Mouse (Mus musculus) heart, embryonic 10.5 days (tissue): ENCODE results near the gene Clec4f. TPM values are rescaled to one million over a fixed set of nuclear protein-coding genes. Genes with fewer than 3 reads are reported as not detected.
A peak's percentile ranks its signal among the peaks of the same experiment; 100 is the strongest.

Source experiments
- DNase-seq: peaks from one replicate; pipeline ENCODE4 v3.0.0-alpha.2; 2017; ENCODE audit warnings: low spot score
- H3K27ac ChIP-seq: fragments of 300-500 bp; sonication (generic); 2 replicates; pipeline ENCODE4 v1.5.1; 2016; ENCODE audit warnings: mild to moderate bottlenecking
- H3K27me3 ChIP-seq: fragments of 300-500 bp; sonication (generic); 2 replicates; pipeline ENCODE4 v1.6.1; 2016; ENCODE audit warnings: mild to moderate bottlenecking; ENCODE audit not compliant: poor library complexity, insufficient read depth, severe bottlenecking
- H3K36me3 ChIP-seq: fragments of 300-500 bp; sonication (generic); 2 replicates; pipeline ENCODE4 v1.6.1; 2016; ENCODE audit warnings: mild to moderate bottlenecking, moderate library complexity
- H3K4me1 ChIP-seq: fragments of 300-500 bp; sonication (generic); 2 replicates; pipeline ENCODE4 v1.6.1; 2016; ENCODE audit warnings: mild to moderate bottlenecking
- H3K4me3 ChIP-seq: fragments of 300-500 bp; sonication (generic); 2 replicates; pipeline ENCODE4 v1.5.1; 2016; ENCODE audit warnings: mild to moderate bottlenecking, moderate library complexity
- H3K9me3 ChIP-seq: fragments of 300-500 bp; sonication (generic); 2 replicates; pipeline ENCODE4 v1.6.1; 2016; ENCODE audit warnings: mild to moderate bottlenecking, moderate library complexity
- WGBS: fragments of 180-500 bp; shearing (Covaris S2); methylation state at CpG from one replicate; pipeline ENCODE4 v1.1.7; 2016; 5-methylcytosine and 5-hydroxymethylcytosine counted together
- polyA plus RNA-seq: library from polyadenylated mRNA; unstranded; fragments of >200 nt; fragmentation: Nextera tagmentation; extraction: Ambion mirVana; gene quantifications from 2 replicates; pipeline ENCODE4 v1.2.1, GENCODE M21; 2016

Clec4f gene
- not detected in 2 replicates for polyA plus RNA-seq

DNA sequence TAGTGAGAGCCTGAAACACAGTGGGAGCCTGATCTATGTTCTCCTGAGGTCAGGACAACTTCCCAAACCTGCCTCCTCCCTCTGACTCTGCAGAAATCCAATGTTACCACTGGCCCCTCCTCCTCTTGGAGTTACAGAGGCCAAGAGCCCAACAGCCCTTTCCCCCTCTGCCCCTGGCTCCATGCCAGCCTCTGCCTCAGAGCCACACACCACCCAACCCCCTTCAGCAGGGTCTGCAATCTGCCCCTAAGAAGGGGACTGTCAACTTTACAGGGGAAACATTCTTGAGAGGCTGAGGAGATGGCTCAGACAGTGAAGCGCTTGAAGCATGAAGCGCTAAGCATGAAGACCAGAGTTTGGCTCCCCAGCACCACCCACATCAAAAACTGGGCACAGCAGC lies at the start of gene Clec4f:
Clec4f (minus strand) TSS at position 101 of the 400 bp plus-strand sequence.
- DNase-seq: no peak
- WGBS: 92% methylated on average over 2 of the region's 2 CpGs
- H3K36me3 ChIP-seq: no peaks in the 10 kb centered on the region
- H3K27me3 ChIP-seq: peaks cover 3% of the 10 kb centered on the region; the same call in 1 of the 2 replicates
- H3K9me3 ChIP-seq: no peaks in the 10 kb centered on the region
- 0 out of 2 replicates have a peak, but pooled peaks cover 3% of the 10 kb centered on the region for H3K4me1 ChIP-seq
- no peak within 1 kb of the TSS for H3K4me3 ChIP-seq
- no peak within 1 kb of the TSS for H3K27ac ChIP-seq

DNA sequence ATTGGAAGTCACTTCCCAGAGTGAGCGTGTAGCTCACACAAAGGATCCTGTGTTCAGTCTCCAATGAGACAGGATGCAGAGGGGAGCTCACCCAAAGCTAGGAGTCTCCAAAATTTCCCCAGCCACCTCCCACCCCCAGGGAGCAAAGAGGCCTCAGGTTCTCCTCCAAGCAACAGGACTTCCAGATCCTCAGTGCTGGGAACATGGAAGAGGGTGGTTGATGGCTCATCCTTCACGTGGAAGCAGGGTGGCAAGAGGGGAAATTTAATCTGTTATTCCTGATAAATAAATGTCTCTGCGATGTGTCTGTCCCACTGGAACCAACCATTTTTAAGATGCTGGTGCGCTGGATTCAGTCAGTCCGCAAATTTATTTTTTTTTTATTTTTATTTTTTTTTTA lies 48.7 kb upstream of the Clec4f start:
- 22% methylated on average over 5 of the region's 5 CpGs for WGBS

DNA sequence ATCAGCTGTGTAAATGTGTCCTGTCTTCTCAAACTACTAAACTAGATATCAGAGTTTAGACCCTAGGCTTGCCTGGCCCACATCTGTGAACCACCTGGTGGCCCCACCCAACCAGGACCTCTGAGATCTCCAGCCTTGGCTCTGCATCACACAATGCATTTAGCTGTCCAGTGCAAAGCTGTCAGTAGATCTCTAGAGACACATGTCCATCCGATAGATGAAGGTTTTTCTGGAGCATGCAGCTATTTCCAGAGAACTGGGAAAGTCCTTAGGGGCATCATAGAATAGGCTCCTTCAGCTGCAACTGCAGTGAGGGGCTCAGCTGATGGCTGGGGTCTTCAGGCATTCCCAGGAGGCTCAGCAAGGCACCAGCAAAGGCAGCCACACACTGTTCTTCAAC lies 48.3 kb upstream of the Clec4f start:
- 11% methylated on average over 1 of the region's 1 CpGs for whole genome bisulfite sequencing

More for the DNA sequence above, 48.7 kb upstream of the Clec4f start:
- Histone ChIP-seq H3K4me3 (no peak overlapping the region), H3K36me3 (no peaks in the 10 kb centered on the region), H3K9me3 (no peaks in the 10 kb centered on the region), H3K27ac (no peak overlapping the region), H3K4me1 (peaks cover 8% of the 10 kb centered on the region; the same call in 1 of the 2 replicates), H3K27me3 (peaks cover 96% of the 10 kb centered on the region)
- DNase-seq: no peak

DNA sequence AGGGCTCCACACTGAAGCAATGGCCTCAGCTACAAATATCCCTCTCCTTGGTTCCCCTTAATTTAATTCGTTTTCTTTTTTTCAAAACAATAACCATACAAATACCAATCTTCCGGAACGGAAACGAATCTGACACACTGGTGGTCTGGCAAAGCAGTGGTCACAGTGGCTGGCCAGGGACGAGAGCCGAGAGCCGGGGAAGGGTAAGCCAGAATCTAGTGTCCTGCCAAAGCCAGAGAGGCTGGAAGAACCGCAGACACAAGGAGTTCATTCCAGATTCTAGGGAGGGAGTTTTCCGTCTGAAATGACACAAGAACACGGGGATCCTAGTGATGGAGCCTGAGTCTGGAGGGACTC lies 47.7 kb upstream of the Clec4f start:
- no peak for DNase-seq
- WGBS: under 1% methylated on average over 10 of the region's 10 CpGs
- no peaks in the 10 kb centered on the region for H3K36me3 ChIP-seq
- H3K4me3 ChIP-seq: no peak overlapping the region
- no peaks in the 10 kb centered on the region for H3K9me3 ChIP-seq
- H3K27ac ChIP-seq: no peak overlapping the region
- H3K27me3 ChIP-seq: peaks cover 96% of the 10 kb centered on the region
- peaks cover 8% of the 10 kb centered on the region; the same call in 1 of the 2 replicates for H3K4me1 ChIP-seq

More for the DNA sequence above, 48.3 kb upstream of the Clec4f start:
- Histone ChIP-seq H3K27ac (no peak overlapping the region), H3K9me3 (no peaks in the 10 kb centered on the region), H3K4me1 (peaks cover 8% of the 10 kb centered on the region; the same call in 1 of the 2 replicates), H3K4me3 (no peak overlapping the region), H3K36me3 (no peaks in the 10 kb centered on the region), H3K27me3 (peaks cover 96% of the 10 kb centered on the region)
- DNase-seq: no peak

DNA sequence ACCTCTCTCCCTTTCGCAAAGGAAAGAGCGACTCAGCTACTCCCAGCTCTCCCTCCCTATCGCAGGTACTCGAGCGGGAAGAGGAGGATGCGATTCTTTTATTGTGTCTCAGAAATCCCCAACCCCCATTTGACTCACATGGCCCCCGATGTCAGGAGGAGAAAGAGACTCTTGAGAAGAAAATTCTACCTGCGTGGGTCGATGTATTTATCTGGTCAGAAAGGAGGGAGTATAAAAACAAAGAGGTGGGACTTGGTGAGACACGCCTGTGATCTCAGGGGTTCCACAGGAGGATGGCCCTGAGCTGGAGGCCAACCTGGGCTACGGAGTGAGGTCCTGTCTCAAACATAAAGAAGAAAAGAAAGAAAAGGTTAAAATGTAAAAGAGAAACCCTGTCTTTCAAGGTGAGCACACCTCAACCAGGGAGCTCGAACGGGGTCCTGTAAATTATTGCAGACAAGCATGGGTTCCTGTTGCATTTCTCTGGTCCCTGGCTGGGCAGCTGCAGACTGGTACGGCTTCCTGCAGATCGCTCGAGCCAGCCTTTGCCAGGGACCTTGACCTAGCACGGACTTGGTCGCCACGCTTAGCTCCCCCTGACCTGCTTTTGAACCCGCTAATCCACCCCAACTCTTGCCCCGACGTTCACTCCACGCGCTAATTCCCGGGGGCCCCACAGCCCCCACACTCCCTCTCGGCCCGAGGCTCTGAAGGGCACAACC lies 47.2 kb upstream of the Clec4f start:
- Histone ChIP-seq H3K27ac (no peak overlapping the region), H3K9me3 (no peaks in the 10 kb centered on the region), H3K4me3 (no peak overlapping the region), H3K27me3 (peaks cover 96% of the 10 kb centered on the region), H3K36me3 (no peaks in the 10 kb centered on the region), H3K4me1 (peaks cover 8% of the 10 kb centered on the region; the same call in 1 of the 2 replicates)
- DNase-seq: no peak
- WGBS: 1% methylated on average over 27 of the region's 27 CpGs

DNA sequence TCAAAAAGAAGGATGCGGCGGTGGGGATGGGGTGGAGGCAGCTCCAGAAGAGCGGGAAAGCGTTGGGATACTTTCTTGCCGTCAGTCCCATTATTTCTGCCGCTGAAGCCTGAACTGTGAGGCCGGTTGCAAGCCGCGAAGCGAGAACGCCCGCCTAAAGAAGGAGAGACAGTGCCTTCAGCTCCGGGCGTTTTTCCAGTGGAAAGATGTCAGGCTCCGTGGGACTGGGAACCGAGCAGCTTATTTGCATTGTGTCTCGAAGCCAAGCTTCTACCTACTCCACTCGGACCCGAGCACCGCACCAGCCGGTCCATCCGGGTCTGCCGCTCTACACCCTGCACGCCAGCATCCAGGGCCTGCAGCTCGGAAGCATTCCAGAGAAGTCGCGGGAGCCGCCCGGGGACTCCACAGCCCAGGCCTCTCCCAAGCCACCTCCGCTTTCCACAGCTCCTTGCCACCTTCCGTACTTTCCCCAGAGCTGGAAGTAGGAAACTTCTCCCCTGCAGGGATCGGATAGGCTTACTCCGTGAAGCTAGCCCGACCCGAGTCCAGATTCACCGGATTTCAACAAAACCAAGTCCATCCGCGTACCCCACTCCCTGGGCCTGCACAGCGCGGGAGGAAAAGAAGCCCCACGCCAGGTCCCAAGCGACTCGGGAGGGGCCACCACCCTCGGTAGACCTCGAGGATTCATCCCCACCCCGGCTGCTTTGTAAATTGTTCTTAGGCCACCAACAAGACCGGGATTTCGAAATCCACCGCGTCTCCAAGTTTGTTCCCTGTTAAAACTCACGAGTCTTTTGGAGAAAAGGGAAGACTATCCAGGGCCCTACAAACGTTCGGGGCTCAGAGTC lies 46.4 kb upstream of the Clec4f start:
- Histone ChIP-seq H3K4me1 (peaks cover 8% of the 10 kb centered on the region; the same call in 1 of the 2 replicates), H3K27ac (no peak overlapping the region; the same call in 1 of the 2 replicates), H3K27me3 (peaks cover 96% of the 10 kb centered on the region), H3K9me3 (no peaks in the 10 kb centered on the region), H3K4me3 (peak overlapping the region; percentile 28; the same call in 1 of the 2 replicates), H3K36me3 (no peaks in the 10 kb centered on the region)
- WGBS: under 1% methylated on average over 53 of the region's 53 CpGs
- no peak for DNase-seq

DNA sequence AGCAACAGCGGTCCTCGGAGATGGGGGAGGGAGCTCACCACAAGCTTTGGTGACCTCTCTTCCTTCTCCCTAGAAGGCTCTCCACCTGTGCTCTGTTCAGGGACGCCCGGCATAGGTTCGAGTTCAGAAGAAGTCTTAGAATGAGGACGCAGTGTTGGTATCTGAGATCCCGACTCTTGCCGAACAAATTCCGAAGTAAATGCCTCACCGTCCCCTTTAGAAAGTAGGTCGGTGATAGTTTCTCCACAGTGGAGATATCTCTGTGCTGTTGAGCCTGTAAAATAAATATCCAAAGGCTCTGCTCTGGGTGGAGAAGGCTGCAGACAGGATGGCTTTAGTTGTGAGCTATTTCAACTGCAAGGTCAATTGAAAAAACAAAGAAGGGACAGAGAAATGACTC lies 45.0 kb upstream of the Clec4f start:
- H3K9me3 ChIP-seq: no peaks in the 10 kb centered on the region
- peaks cover 96% of the 10 kb centered on the region for H3K27me3 ChIP-seq
- H3K4me3 ChIP-seq: no peak overlapping the region
- peaks cover 8% of the 10 kb centered on the region; the same call in 1 of the 2 replicates for H3K4me1 ChIP-seq
- under 1% methylated on average over 11 of the region's 11 CpGs for WGBS
- no peak for DNase-seq
- no peaks in the 10 kb centered on the region for H3K36me3 ChIP-seq
- no peak overlapping the region for H3K27ac ChIP-seq

DNA sequence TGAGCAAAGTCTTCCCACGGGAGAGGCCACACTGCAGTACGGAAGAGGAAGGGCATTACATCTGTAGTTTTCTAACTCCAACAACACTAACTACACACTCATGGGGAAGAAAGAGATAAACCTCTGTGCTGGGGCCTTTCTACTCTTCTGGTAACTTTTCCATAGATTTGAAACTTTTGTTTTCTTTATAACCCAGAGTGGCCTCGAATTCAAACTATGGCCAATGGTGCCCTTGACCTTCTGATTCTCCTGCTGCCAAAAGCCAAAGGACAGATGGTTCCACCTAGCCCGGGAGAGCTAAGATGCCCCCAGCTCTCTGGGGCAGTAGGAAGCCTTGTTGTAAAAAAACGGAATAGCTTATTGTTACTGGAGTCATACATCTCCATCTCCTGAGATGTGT lies 44.0 kb upstream of the Clec4f start:
- no peaks in the 10 kb centered on the region for H3K36me3 ChIP-seq
- H3K9me3 ChIP-seq: no peaks in the 10 kb centered on the region
- H3K4me1 ChIP-seq: peaks cover 8% of the 10 kb centered on the region; the same call in 1 of the 2 replicates
- no peak overlapping the region for H3K27ac ChIP-seq
- WGBS: 3% methylated on average over 5 of the region's 5 CpGs
- H3K4me3 ChIP-seq: no peak overlapping the region
- H3K27me3 ChIP-seq: peaks cover 96% of the 10 kb centered on the region
- DNase-seq: no peak

DNA sequence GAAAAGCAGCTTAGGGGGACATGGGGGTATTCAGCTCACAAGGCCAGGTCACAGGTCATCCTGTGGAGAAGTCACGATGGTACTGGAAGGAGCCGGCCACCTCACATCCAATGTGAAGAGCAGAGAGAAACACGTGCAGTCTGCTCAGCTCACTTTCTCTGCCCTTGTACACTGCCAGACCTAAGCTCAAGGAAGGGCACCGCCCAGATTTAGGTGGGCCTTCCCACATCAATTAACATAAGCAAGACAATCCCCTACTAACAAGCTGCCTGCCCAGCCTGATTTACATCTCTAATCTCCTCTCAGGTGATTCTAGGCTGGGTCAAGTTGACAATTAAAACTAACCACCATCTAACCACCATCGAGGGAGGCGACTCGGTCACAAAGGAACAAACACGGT lies 41.9 kb upstream of the Clec4f start:
- peaks cover 11% of the 10 kb centered on the region; the same call in 1 of the 2 replicates for H3K4me1 ChIP-seq
- H3K27me3 ChIP-seq: peaks cover 96% of the 10 kb centered on the region
- H3K27ac ChIP-seq: no peak overlapping the region
- H3K9me3 ChIP-seq: no peaks in the 10 kb centered on the region
- no peaks in the 10 kb centered on the region for H3K36me3 ChIP-seq
- 2% methylated on average over 8 of the region's 8 CpGs for WGBS
- no peak overlapping the region for H3K4me3 ChIP-seq
- no peak for DNase-seq

DNA sequence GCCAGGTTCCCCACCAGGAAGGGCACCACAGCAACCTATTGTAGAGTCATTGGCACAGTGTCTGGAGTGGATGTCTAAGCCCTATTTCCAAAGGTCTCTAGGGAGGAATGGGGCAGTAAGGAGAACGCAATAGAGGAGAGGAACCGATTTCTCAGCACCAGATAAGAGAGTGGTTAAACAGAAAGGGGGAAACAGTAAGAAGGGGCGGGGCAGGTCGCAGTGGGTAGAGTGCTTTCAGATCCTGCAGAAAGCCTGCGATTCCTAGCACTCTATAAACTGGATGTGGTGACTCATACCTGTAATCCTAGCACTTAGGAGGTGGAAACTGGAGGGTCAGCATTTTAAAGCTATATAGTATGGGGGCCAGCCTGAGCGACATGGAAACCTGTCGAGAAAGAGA lies 40.7 kb upstream of the Clec4f start:
- Histone ChIP-seq H3K9me3 (no peaks in the 10 kb centered on the region), H3K36me3 (no peaks in the 10 kb centered on the region), H3K27me3 (peaks cover 99% of the 10 kb centered on the region), H3K4me1 (0 out of 2 replicates have a peak, but pooled peaks cover 4% of the 10 kb centered on the region), H3K4me3 (no peak overlapping the region), H3K27ac (no peak overlapping the region)
- DNase-seq: no peak
- 2% methylated on average over 7 of the region's 7 CpGs for WGBS

DNA sequence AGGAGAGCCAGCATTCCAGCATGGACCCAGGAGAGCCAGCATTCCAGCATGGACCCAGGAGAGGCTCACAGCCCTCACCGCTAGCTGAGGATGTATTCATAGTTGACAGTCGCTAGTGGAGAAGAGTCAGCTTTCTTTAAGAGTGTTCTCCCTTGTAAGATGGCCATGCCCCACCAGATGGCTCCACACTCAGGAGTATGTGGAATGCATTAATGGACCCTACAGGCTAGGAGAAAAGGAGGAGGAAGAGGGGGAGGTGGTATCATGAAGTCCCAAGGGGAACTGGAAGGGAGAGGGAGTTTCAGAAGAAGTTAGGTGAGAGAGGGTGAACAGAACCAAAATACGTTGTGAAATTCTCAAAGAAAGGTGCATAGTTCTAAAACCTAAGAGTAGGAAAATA lies 39.7 kb upstream of the Clec4f start:
- Histone ChIP-seq H3K27me3 (peaks cover 99% of the 10 kb centered on the region), H3K36me3 (no peaks in the 10 kb centered on the region), H3K4me1 (0 out of 2 replicates have a peak, but pooled peaks cover 4% of the 10 kb centered on the region), H3K9me3 (no peaks in the 10 kb centered on the region), H3K27ac (no peak overlapping the region), H3K4me3 (no peak overlapping the region)
- no peak for DNase-seq
- 4% methylated on average over 3 of the region's 3 CpGs for WGBS

DNA sequence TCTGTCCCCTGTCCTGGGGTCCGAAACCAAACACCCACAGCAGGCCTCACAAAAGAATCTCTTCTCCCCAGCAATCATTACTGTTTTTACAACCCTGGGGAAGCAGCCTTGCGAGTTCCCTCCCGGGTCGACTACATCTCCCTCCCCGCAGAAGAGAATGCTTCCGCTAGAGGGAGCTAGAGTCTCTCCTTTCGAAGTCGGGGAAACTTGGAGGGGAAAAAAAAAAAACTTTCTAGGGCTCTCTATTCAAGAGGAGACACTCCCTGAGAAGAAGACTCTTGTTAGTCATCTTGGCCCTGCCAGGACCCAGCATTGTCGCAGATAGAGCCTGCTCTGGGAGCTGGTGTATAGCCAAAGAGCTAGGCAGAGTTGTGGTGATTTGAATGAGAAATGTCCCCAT lies 37.8 kb upstream of the Clec4f start:
- WGBS: 0% methylated on average over 9 of the region's 9 CpGs
- no peak overlapping the region for H3K4me3 ChIP-seq
- H3K27ac ChIP-seq: no peak overlapping the region
- no peaks in the 10 kb centered on the region for H3K9me3 ChIP-seq
- no peak for DNase-seq
- H3K27me3 ChIP-seq: peaks cover 99% of the 10 kb centered on the region
- 0 out of 2 replicates have a peak, but pooled peaks cover 4% of the 10 kb centered on the region for H3K4me1 ChIP-seq
- no peaks in the 10 kb centered on the region for H3K36me3 ChIP-seq

DNA sequence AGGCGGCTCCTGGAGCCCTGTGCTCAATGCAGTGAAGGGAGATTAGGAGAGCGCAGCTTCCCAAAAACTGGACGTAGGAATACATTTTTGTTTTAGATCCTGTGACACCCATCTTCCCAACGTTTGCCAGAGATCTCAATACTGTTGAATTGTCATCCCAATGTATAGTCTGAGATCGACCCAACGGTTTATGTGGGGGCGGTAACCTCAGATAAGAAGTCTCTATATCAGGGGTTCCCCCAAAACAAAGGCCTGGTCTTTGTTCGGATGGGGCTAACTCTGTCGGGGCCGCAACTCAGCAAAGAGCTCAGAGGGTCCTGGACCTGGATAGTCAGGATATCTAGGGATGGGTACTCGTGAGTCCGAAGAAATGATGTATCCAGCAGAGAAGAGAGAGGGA lies 37.0 kb upstream of the Clec4f start:
- H3K27me3 ChIP-seq: peaks cover 94% of the 10 kb centered on the region
- no peaks in the 10 kb centered on the region for H3K9me3 ChIP-seq
- H3K4me3 ChIP-seq: no peak overlapping the region
- 1% methylated on average over 12 of the region's 12 CpGs for WGBS
- H3K36me3 ChIP-seq: no peaks in the 10 kb centered on the region
- no peak for DNase-seq
- H3K27ac ChIP-seq: no peak overlapping the region
- H3K4me1 ChIP-seq: 0 out of 2 replicates have a peak, but pooled peaks cover 4% of the 10 kb centered on the region
